Mouse (Mus musculus) lung, adult 2 months (tissue): Measurements from ENCODE around the gene Prr5l. TPM values are rescaled to one million over a fixed set of nuclear protein-coding genes. Genes with fewer than 3 reads are reported as not detected.

ENCODE experiments used
- DNase-seq: peaks from one replicate; pipeline ENCODE4 v3.0.0; 2022
- H3K4me1 ChIP-seq: fragments of 200-500 bp; 2 replicates; pipeline ENCODE4 v1.6.1; 2011; ENCODE audit warnings: low read length; ENCODE audit not compliant: control insufficient read depth, insufficient read depth
- H3K4me3 ChIP-seq: fragments of 200-500 bp; replicated peaks from 2 replicates; pipeline ENCODE3; 2011; ENCODE audit warnings: low read depth, mild to moderate bottlenecking, control low read depth, low read length; ENCODE audit errors: extremely low read depth
- CTCF ChIP-seq: fragments of 200-500 bp; IDR thresholded peaks from 2 replicates; pipeline ENCODE4 v1.5.1; 2011; ENCODE audit warnings: mild to moderate bottlenecking, low read length, control low read depth; ENCODE audit not compliant: insufficient read depth
- POLR2A ChIP-seq: fragments of 200-500 bp; IDR thresholded peaks from 2 replicates; pipeline ENCODE4 v1.6.1; 2011; ENCODE audit warnings: low read depth, mild to moderate bottlenecking, control low read depth, low read length, borderline replicate concordance; ENCODE audit errors: extremely low read depth
- WGBS: fragments of 180-500 bp; shearing (Covaris S2); methylation state at CpG from one replicate; pipeline ENCODE4 v1.1.7; 2018; 5-methylcytosine and 5-hydroxymethylcytosine counted together
- polyA plus RNA-seq: library from polyadenylated mRNA; depleted of rRNA; stranded (reverse); fragments of >200 nt; gene quantifications from 2 replicates; pipeline ENCODE4 v1.2.3, GENCODE M21; 2012; rRNA removed

Prr5l gene
- polyA plus RNA-seq: 28.5 and 32.3 TPM in 2 replicates

DNA sequence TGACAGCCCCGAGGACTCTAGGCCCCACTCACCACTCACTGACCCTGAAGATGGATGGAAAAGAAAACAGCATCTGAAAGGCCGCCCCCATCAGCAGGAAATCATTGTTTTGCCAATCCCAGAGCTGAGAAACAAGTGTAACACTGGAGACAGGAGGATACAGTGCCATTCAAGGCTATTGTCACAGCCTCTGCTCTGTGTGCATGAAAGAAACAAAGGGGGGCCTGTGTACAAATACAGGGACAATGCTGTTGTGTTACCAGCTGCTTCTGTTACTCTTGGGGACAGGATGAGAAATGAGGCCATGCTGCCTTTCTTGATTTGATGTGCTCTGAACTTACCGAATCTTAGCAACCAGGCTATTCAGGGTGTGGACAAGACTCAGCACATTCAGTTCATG is at the start of gene Prr5l:
Gene Prr5l (minus strand): TSS at position 30 of the 400 bp plus-strand sequence.
- WGBS: 28% methylated on average over 3 of the region's 3 CpGs
- Histone ChIP-seq H3K4me3 (no peak within 1 kb of the TSS), H3K4me1 (no peaks in the 10 kb centered on the region)
- TF ChIP-seq POLR2A (no peak), CTCF (no peak)
- DNase-seq: no peak

DNA sequence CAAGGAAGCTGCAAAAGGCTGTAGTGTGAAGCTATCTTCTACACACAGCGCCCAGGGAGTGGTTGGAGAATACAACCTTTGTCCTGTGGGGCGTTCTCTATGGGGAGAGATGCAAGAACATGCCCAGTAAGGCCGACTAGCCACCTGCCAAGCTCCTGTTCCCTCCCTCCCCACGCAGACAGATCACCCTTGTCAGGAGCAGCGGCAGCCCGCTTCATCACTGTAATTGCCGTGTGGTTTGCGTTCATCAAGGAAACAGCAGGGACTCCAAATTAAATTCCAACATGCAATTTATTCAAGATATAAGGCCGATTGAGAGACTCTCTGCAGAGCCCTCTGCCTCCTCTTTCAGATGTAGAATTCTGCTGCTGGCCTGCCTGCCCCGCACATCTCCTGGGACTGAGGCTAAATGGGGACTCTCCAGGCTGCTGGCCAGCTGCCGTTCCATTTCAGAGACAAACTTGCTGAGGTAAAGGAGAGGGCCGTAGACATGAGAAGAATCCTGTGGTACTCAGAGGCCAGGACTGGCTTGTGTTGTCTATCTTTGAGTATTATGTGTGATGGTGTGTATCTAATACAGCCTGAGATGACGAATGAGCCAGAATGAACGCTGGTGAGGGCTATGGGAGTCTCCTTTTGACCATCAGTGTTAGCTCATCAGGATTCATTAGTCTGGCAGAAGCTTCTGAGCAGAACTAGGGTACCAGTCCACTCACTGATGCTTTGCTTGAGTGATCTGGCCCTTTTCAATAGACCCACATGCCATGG is 49.5 kb upstream of the Prr5l start:
- TF ChIP-seq CTCF (no peak), POLR2A (no peak)
- DNase-seq: no peak
- H3K4me3 ChIP-seq: no peak overlapping the region
- H3K4me1 ChIP-seq: no peaks in the 10 kb centered on the region
- 85% methylated on average over 14 of the region's 14 CpGs for WGBS

DNA sequence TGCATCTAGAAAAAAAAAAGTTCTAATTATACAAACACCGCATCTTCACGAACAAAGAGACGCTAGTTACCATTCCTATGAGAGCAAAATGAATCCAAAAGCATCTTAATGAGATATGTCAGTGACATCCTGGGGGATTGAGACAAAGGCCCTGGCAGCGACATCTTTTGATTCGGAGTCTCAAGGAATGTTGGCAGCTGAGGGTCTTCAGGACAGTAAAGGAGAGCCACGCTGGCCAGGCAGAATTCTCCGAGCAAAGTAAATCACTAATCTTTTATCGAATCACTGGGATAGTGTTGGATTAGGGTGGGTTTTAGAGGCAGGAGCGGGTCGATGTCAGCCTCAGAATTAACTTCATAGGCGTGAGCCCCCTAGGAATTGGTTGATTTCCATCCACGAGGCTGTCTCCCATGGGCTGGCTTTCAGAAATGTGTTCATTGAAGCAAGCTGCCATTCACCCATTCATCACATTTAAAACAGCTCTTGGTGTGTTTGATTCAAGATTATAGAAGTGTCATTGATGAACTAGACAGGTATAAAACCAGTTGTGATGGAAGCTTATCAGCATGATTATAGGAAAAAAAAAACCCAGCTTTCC is 42.9 kb upstream of the Prr5l start:
- TF ChIP-seq POLR2A: no peak
- 87% methylated on average over 12 of the region's 12 CpGs for WGBS
- Histone ChIP-seq H3K4me3 (no peak overlapping the region), H3K4me1 (no peaks in the 10 kb centered on the region)
- DNase-seq: no peak

DNA sequence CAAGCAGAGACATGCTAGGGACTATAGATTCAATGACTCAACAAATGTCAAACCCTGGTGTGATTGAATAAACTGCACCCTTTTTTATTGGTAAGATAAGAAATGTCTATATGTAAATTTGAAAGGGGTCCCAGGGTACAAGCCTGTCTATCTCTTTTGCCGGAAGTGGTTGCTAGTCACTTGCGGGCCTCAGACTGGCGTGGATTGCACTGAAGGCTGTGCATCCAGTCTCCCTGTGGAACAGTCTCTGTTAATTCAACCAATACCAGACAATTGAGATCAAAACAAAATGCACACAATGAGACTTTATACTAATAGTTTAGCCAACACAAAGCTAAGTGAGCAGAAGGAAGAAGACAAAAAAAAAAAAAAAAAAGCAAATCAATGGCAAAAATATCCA is 42.4 kb upstream of the Prr5l start:
- Histone ChIP-seq H3K4me1 (no peaks in the 10 kb centered on the region), H3K4me3 (no peak overlapping the region)
- DNase-seq: no peak
- 96% methylated on average over 3 of the region's 3 CpGs for WGBS
- TF ChIP-seq CTCF (no peak), POLR2A (no peak)

DNA sequence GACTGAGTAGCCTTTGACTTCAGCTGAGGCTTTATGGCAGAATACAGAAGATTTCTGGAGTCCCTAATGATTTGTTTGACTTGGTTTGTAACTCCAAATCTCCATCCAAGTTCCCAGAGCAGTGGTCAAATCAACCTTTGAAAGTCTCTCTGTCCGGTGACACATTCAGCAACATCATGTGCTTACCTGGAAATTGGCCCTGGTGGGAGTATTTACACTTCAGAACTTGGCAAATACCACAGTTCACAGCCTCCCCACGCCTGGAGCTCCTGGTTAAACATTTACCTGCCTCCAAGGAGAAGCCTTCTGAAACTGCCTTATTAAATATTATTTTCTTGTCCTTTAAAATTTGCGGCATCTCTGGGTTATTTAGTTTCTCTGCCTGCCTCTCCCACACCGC is 40.4 kb upstream of the Prr5l start:
- no peak overlapping the region for H3K4me3 ChIP-seq
- no peak for TF ChIP-seq POLR2A
- no peak for TF ChIP-seq CTCF
- DNase-seq: no peak
- 65% methylated on average over 4 of the region's 4 CpGs for WGBS
- no peaks in the 10 kb centered on the region for H3K4me1 ChIP-seq

DNA sequence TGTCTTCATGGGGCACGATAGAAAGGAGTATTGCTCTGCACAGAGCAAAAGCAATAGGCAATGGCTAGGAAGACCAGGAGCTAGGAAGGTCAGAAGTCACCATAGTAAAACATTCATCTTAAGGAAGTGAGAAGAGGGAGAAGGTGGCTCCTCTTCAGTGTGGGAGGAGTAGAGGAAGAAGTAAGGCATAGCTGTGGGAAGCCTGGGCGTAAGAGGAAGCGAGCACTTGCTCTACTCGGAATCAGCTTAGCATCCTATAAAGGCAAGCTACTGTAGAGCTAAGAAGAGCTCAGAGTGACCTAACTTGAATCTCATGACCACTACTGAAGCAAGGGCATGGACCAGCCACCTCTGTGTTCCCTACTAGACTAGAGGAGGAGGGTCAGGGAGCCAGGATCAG is 39.5 kb upstream of the Prr5l start:
- no peak overlapping the region for H3K4me3 ChIP-seq
- H3K4me1 ChIP-seq: no peaks in the 10 kb centered on the region
- WGBS: 90% methylated on average over 4 of the region's 4 CpGs
- TF ChIP-seq CTCF: no peak
- no peak for TF ChIP-seq POLR2A
- DNase-seq: no peak

DNA sequence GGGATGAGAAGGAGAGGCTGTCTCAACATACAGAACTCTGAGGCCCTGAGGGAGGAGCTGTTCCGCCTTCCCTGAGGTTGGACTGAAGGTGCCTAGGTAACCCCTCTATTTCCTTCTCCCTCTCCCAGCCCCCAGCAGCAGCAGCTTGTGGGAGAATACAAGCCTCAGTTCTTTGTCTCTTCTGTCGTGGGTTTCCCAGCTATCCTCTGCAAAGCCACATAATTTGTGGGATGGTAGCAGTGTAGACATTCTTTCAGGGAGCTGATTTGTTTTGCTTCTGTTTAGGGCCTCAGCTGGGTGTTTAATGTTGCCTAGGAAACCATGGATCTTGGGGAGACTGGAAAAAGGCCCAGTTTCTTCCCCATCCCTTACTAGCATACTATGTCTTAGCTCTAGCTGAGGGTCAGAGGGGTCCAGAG is 37.3 kb upstream of the Prr5l start:
- WGBS: 69% methylated on average over 2 of the region's 2 CpGs
- Histone ChIP-seq H3K4me3 (no peak overlapping the region), H3K4me1 (no peaks in the 10 kb centered on the region)
- TF ChIP-seq POLR2A: no peak
- TF ChIP-seq CTCF: no peak
- DNase-seq: no peak

DNA sequence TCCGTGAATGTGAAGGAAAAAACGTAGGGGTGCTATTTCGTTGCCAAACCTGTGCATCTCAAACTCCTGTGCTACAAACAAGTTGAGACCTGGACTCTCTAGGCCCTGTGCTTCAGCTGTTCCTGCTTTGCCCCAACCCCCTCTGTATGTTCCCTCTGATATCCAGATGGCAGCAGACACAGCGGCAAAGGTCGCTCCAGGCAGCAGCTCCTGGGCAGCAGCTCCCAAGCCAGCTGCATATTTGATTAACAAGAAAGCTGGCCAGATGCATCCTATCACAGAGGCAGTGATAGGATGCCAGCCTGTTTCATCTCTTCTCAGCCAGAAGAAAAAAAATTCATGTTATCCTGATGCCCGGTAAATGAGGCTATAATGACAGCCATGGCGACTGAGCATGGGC is 35.7 kb upstream of the Prr5l start:
- no peak for TF ChIP-seq POLR2A
- H3K4me3 ChIP-seq: no peak overlapping the region

DNA sequence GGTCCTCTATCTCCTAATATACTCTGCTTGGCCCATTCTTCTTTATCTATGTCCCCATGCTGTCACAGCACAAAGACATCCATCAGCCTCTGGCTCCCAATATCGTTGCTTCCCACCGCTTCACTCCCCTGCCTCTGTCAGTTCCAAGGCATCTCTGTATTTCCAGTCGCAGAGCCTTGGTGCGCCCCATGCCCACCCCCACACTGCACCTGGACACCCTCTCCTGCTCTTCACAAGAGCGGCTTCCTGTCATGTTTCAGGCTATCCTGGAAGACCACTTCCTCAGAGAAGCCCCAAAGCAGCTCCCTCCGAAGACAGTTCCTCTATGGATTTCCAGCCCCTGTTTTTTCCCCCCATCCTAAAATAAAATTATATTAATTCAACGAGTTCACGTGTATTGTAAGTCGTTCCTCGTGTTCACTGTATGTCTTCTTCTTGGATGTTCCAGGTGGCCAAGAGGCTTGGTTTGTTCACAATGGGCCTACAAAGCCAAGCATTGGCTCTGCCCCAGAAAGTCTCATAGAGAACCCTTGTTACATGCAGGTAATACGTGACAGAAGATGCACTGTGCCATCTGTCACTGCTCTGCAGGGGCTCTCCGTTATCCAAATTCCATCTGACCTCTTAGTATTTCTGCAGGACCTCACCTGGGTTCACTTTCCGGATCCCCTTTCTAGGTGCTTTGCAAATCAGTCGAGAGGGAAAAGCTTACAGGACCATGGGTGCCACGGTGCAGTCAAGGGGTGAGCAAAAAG is 26.7 kb upstream of the Prr5l start:
- no peak overlapping the region for H3K4me3 ChIP-seq
- 92% methylated on average over 15 of the region's 15 CpGs for WGBS
- DNase-seq: no peak
- TF ChIP-seq CTCF: no peak
- no peak for TF ChIP-seq POLR2A
- no peaks in the 10 kb centered on the region for H3K4me1 ChIP-seq

More for the DNA sequence above, 35.7 kb upstream of the Prr5l start:
- WGBS: 83% methylated on average over 7 of the region's 7 CpGs
- DNase-seq: no peak
- no peaks in the 10 kb centered on the region for H3K4me1 ChIP-seq

DNA sequence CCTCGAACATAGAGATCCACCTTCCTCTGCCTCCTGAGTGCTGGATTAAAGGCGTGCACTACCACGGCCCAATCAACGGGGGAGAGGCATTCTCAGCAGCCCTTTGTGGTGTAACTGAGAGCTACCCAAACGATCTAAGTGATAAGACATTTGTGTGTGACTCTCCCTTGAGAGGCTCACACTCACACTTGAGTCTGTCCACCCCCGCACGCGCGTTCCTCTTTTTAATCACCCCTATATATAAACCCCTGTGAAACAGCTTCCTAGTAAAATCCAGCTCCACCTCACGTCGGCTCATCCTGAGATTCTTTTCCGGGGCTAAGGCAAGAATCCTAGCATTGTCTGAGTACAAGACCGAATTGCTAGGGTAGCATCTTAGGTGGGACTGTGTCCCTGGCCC is 25.9 kb upstream of the Prr5l start:
- Histone ChIP-seq H3K4me1 (no peaks in the 10 kb centered on the region), H3K4me3 (no peak overlapping the region)
- TF ChIP-seq POLR2A (no peak), CTCF (no peak)
- WGBS: 76% methylated on average over 13 of the region's 13 CpGs
- no peak for DNase-seq
